Mouse (Mus musculus) adrenal gland, adult 8-10 months (tissue): ENCODE measurements around the gene Brat1. TPM values are rescaled to one million over a fixed set of nuclear protein-coding genes. Genes with fewer than 3 reads are reported as not detected.
A peak's percentile ranks its signal among the peaks of the same experiment; 100 is the strongest.
"Not testable (repeated sequence)": the region's sequence is repeated elsewhere in the genome, so short reads cannot be mapped to it uniquely, and the experiment has no call there.

Experiments
- DNase-seq: peaks from one replicate; pipeline ENCODE4 v3.0.0; 2022
- total RNA-seq, 4 experiments: library from RNA; stranded (reverse); gene quantifications; 2 replicates each; pipeline ENCODE4 v1.2.4; 2022

Gene Brat1
- total RNA-seq, result 10 to 100 TPM; 22.0 to 24.8 (median 22.9) TPM

- DNase-seq, result peak; percentile 100
Observed at GRCm38 (mm10) chr5:140704378-140705251, at the start of gene Brat1. TSS of gene Brat1 (plus strand) at chr5:140705011.

DNA sequence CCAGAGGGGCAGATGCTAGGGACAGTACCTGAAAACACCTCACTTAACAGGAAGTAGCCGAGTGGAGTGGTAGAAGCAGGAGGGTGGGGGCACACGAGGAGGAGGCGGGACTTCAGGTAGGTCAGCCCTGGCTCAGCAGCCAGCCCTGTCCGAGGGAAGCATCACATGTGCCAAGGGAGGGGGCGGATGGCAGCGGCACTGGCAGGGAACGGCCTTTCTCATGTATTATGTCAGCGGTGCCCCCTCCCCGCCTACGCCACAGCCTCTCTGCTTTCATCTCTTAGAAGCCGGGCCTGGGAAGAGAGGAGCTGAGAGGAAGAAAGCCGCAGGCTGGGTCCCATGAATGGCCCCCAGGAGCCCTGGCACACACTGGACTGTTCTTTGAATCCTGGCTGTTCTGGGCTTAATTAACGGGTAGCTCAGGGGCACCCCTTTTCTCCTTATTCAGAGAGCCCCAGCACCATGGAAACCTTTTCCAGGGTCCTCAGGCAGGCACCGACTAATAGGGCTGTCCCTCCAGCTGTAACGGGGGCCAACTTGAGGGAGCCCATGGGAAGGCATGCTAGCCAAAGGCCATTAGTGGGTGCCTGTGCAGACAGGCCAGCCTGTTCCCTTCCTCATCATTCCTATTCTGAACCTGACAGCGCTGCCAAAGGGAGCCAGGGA, 45.1 kb upstream of the Brat1 start:
- no peak for DNase-seq

DNA sequence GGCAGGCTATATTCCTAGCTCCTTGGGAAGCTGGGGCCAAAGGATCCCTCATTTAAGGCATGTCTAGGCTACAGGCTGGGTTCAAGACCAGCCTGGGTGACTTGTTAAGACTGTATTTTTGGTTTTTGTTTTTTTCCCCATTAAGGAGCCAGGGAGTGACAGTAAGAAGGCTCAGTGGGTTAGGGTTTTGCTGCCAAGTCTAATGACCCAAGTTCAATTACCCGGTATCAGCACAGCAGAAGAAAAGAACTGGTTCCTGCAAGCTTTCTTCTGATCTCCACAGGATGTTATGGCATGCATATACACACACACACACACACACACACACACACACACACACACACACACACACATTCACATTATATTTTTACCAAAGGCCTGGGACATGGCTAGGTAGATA, 44.4 kb upstream of the Brat1 start:
- no peak for DNase-seq

GRCm38 (mm10) chr5:140661427-140661826, 43.4 kb upstream of the Brat1 start:
- no peak for DNase-seq

- DNase-seq, result no peak
Observed at GRCm38 (mm10) chr5:140661875-140662643, 42.8 kb upstream of the Brat1 start.

GRCm38 (mm10) chr5:140662741-140663592, 41.8 kb upstream of the Brat1 start:
- no peak for DNase-seq

DNA sequence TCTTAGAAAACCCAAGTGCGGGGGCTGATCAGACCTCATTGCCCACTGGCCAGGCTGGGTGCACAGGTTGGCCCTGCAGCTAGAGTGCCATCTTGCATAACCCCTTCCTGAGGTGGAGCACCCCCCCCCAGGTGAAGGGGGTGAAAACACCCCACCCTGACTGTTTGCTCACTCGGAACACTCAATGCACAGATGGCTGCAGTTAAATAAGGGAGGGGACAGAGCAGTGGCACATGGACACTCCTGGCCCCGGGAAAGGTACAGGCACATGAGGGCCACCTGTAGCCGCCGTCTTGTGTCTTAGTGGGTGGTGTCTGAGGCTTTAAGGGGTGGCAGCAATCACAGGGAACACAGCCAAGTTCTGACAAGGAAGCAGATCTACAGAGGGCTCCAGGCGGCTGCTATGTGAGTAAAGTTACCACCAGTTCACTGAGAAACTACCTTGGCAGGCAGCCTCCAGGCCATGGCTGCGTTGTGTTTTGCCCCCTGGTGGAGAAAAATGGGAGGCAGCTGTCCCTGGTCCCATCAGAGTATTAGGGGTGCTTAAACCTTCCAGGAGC, 41.1 kb upstream of the Brat1 start:
- DNase-seq, result peak; percentile 61

- DNase-seq, result no peak
Observed at GRCm38 (mm10) chr5:140672115-140672514, 32.7 kb upstream of the Brat1 start.

DNA sequence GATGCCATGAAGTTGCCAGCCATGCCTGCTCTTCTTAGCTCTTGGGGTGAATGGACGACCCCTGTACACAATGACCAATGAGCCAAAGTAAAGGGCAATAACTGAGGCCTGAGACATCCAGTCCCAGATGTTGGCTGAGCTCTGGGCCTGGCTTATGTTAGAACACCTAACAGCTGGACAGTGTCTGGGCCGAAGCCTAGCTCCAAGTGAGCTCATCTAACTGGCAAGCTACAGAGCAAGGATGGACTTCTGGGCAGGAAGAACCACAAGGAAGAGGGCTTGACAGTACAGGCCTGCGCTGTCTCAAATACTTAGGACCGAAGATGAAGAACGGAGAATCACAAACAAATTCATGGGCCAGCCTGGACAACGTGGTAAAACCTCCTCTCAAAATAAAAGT, 32.2 kb upstream of the Brat1 start:
- DNase-seq, result not testable (repeated sequence)

GRCm38 (mm10) chr5:140674036-140674435, 30.8 kb upstream of the Brat1 start:
- no peak for DNase-seq

DNA sequence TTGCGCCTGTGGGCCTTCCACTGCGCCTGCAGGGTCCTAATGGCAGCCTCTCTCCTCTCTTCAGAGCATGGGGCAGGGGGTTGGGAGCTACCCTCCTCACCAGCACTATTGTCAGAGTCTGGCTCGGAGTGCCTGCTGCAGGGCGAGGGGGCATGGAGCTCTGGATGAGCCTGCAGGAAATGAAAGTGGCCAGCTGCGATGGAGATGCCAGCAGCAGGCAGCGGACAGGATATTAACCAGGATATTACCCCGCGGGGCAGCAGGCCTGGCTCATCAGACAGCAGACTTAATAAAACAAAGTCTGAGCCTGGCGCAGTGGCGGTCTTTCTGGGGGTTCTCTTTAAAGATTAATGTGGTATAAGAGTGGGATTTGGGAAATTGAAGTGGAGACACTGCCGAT, 29.7 kb upstream of the Brat1 start:
- no peak for DNase-seq

DNA sequence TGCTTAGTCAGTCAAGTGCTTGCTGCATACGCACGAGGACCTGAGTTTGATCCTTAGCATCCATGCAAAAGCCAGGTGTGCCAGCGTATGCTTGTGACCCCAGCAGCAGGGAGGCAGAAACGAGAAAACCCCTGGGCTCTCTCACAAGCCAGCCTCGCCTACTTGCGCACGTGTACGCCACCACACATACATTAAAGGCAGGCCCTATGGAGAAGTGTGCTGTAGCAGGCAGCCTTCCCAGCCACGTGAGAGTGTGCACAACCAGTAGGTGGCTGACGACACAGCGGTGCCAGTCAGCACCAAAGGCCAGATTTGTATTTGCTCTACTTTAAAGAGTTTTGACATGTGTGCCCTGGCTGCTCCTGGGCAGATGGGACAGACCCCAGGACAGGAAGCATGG, 29.2 kb upstream of the Brat1 start:
- no peak for DNase-seq

DNA sequence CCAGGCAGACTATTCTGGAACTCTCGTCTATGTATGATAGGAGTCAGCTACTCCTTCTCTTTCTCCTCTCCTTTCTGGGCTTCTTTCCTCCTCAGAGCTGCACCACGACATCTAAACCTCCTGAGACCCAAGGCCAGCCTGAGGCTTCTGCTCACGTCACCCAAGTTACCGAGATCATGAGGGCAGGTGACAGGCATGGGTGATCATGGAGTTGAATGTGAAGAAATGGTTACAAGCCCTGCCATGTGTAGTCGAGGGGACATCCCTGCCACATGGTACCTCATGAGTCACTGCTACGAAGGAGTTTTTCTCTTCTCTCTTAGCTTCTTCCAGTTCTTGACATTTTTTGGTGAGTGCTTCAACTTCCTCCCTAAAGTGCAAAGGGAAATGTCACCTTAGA, 27.7 kb upstream of the Brat1 start:
- no peak for DNase-seq

GRCm38 (mm10) chr5:140680051-140680450, 24.8 kb upstream of the Brat1 start:
- DNase-seq, result no peak

DNA sequence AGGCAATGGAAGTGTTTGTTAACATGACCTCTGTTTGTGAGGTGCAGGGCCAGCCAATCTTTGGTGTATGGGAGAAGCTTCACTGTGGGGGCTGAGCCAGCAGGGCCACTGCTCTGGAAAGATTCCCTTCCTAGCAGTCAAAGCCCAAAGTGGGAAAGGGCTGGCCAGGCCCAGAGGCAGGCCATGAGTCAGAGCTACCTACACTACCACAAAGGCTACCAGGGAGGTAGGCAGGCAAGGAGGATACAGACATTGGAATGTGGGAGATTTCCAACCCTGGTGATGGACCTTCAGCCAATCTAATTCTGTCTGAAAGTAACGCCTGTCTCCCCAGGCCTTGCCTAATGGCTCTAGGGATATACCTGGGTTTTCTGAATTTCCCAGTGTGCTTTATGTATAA, 23.9 kb upstream of the Brat1 start:
- DNase-seq, result no peak

DNA sequence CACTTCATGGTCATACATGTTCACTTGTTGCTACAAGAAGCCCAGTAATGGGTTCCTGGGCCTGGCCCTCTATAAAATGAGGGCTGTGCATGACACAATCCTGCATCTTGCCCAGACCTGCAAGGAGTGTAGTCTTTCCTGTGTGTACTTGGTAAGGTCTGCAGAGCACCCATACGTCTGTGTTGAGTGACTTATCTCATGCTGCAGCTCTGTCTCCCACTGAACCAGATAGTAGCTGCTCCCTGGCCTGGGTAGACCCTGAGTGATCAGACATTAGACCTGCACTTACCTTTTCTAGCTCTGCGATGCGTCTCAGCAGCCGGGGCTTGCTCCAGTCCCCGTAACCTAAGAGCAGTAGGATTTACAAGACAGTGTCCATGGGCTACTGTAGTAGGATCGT, 22.7 kb upstream of the Brat1 start:
- no peak for DNase-seq

- no peak for DNase-seq
Observed at GRCm38 (mm10) chr5:140684343-140685148, 20.3 kb upstream of the Brat1 start.

GRCm38 (mm10) chr5:140688434-140688833, 16.4 kb upstream of the Brat1 start:
- DNase-seq, result no peak

DNA sequence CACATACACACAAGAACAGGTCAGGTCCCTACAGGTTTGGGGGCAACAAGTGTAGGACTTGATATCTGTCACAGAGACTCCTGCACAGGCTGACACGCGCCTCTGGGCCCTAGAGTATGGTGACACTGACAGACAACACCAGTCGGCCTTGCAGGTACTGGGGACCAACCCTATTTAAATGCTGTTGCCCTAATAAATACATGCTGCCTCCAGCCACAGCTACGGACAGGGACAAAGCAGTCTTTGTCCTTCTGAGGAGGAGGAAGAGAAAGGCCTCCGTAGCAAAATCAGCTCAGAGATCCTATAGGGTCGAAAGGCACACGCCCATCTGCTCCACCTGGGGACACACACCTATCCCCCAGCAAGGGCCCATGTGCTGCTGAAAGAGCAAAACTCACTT, 8.8 kb upstream of the Brat1 start:
- no peak for DNase-seq

DNA sequence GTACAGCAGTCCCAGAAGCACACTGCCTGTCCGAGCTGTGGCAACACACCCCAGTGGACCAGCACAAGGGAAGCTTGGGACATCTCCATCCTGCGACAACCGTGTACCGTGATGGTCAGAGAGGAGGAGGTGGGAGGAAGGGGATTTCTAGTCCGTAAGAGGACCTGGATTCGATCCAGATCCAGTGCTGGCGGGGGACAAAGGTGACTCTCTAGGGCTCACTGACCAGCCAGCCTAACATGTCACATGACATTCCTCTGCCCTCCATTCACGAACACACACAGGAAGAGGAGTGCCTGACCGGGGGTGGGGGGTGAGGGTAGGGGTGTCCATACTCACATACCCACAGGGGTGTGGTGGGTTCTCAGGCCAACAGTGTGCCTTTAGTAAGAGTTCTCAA, 5.0 kb upstream of the Brat1 start:
- no peak for DNase-seq

DNA sequence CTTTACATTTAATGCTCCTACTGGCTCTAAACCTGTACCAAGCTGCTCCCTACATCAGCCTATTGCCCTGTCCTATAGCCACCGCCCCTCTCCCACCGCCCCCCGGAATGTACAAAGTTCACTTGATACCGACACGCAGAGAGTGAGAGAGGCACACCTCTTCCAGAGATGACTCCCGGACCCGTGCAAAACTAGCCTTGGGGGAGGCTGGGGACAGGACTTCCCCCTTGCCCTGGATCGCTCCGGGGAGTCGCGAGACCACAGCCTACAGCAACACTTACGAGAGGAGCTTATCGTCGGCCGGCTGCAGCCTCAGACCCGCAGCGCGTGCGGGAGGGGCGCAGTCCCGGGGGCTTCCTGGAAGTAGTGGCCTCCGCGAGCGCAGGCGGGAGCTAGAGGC, 3.1 kb upstream of the Brat1 start:
- DNase-seq, result no peak
